Mouse (Mus musculus) erythroblast, adult 5-6 weeks (primary cell): ENCODE measurements around the gene B3gnt4. TPM values are rescaled to one million over a fixed set of nuclear protein-coding genes. Genes with fewer than 3 reads are reported as not detected.
"Not testable (repeated sequence)": the region's sequence is repeated elsewhere in the genome, so short reads cannot be mapped to it uniquely, and the experiment has no call there.

Source experiments
- ATAC-seq: replicated peaks from 2 replicates; pipeline ENCODE4 v1.8.0; 2016; ENCODE audit warnings: moderate number of reproducible peaks, mild to moderate bottlenecking, moderate TSS enrichment, inconsistent platforms; ENCODE audit not compliant: poor library complexity, low FRiP score, severe bottlenecking
- total RNA-seq, 2 experiments: library from RNA; stranded (forward) in 1 of 2; stranded (reverse) in 1 of 2; fragments of 150-400 nt in 1 of 2; fragments of 200-764, 138-1000 nt in 1 of 2; gene quantifications; 2 replicates each; pipeline versions ENCODE4 v1.2.3 to v1.2.4; 2015 to 2017; ENCODE audit warnings: low replicate concordance in 2 of 2

The B3gnt4 gene
- total RNA-seq (2015; ENCODE audit: low replicate concordance) (not detected in 2 replicates), total RNA-seq (2017; ENCODE audit: low replicate concordance) (not detected in 2 replicates)

- no peak for ATAC-seq
Measured at GRCm38 (mm10) chr5:123510160-123510559, at the start of gene B3gnt4. TSS of gene B3gnt4 (plus strand) at chr5:123510460.

GRCm38 (mm10) chr5:123461420-123461819 is 48.8 kb upstream of the B3gnt4 start:
- ATAC-seq, result no peak

DNA sequence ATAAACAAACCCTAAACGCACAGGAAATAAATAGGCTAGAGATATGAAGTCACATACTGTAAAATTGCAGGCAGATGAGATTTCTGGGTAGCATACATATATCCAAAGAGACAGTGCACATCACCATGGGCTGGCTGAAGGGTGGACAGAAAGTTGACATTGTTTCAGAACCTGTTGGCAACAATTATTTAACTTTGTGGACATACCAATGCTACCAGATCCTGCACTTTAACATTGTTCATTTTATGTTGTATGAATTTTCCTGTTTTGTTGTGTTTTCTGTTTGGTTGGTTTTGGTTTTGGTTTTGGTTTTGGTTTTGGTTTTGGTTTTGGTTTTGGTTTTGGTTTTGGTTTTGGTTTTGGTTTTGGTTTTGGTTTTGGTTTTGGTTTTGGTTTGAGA is 45.6 kb upstream of the B3gnt4 start:
- no peak for ATAC-seq

DNA sequence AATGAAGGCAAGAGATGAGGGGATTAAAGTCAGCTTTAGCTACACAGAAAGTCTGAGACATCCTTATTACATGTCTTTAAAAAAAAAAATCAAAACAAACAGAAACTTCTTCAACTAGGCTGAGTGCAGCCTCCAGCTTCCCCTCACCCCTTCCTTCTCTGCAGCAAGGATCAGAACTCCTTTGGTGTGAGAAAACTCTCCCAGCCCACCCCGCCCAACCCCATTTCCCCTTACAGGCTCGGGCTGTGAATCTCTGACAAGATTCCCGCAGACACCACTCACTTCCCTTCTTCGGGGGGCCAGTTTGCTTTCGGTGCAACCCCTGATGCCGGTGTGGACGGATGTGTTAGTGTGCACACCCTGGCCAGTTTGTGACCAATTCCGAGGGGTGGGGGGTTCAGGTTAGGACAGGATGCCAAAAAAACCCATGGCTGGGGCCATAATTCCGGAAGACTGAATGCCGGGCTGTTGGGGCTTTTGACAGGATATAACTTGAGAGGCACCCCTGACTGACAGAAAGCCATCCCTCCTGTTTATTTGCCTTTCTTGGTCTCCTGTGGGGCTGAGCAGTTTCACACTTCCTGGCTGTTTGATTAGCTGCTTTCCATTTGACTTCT is 39.4 kb upstream of the B3gnt4 start:
- no peak for ATAC-seq

DNA sequence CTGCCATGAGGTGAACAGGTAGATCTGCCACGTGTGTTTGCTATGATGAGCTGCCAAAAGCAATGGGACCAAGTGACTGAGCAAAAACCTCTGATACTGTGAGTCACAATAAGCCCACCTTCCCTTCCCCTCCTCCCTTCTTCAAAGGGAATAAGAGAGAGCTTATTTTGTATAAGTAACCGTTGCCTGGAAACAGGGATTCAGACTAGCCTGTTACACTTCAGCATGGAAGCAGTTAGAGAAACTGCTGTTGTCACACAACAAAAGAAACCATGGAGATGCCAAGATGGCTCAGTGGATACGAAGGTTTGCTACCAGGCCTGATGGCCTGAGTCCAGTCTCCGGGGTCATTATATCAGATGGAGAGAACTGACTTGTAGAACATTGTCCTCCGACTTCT is 36.4 kb upstream of the B3gnt4 start:
- no peak for ATAC-seq

DNA sequence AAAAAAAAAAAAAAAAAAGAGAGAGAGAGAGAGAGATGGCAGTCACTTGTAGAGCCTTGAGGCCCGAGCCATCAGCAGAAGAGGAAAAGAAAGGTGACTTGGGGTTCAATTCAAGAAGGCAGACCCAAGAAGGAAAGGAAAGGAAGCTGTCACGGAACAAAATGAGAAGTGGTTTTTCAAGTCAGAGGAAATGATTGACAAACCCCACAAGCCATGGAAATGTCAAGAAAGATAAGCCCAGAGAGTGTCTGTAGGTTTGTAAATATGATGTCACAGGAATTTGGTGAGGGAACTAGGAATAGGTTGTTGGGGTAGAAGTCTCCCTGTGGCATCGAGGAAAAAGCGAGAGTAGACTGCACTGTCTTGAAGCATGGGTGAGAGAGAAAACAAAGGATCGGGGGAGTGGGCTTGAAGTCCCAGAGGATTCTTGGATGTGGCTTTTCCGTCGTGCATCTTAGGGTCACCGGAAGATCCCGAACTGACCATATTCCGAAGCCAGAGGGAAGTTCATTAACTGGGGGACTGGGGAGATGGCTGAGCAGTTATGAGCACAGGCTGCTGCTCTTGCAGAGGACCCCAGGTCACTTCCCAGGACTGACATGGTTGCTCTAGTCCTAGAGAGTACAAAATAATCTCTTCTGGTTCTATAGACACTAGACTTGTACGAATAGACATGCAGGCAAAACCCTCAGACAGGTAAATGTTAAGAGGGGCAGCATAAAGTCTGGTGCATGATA is 22.4 kb upstream of the B3gnt4 start:
- ATAC-seq, result no peak

- no peak for ATAC-seq
Measured at GRCm38 (mm10) chr5:123489112-123489785, 21.0 kb upstream of the B3gnt4 start, which contains the start of the genes Lrrc43 and Il31. TSS of gene Lrrc43 (plus strand) at chr5:123489305. TSS of gene Il31 (minus strand) at chr5:123489489.

DNA sequence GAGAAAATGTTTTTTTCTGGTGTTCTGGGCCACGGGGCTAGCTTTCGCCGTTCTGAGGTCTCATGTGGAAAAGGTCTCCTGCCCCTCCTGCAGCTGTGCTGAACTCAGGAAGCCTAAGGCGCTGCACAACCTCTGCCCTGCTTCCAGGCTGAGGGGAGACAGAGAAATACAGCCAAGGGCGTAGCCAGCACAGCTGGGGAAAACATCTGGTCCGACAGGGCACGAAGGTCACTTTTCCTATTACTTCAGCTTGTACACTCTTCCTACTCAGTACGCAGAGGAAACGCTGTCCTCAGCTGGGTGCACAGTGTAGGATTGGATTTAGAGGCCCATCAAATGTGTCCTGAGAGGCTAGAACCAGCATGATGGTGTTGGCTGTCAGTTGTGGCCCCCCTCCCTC is 20.3 kb upstream of the B3gnt4 start:
- no peak for ATAC-seq

- ATAC-seq, result no peak
Measured at GRCm38 (mm10) chr5:123499717-123500116, 10.5 kb upstream of the B3gnt4 start.

GRCm38 (mm10) chr5:123501973-123502372 is 8.3 kb upstream of the B3gnt4 start:
- ATAC-seq, result no peak

- peak; percentile 74 for ATAC-seq
Measured at GRCm38 (mm10) chr5:123507936-123508723, 2.1 kb upstream of the B3gnt4 start.

DNA sequence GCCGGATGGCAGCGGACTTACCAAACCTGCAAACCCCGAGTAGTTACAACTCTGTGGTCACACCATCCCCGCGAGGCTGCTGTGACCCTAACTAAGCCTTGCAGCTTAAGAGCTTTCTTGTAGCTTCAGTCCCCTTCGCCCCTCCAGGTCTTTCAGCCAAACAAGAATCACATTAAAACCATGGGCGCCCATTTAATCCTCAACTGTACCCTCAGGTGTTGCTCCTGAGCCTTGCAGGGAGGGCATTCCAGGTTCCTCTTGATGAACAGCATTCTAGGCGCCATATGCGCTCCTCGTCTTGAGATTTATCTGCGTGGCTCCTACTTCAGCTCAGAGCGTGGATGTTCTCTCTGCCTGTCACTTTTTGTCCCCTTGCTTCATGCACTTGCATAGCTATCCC is 1.3 kb upstream of the B3gnt4 start:
- ATAC-seq, result no peak

DNA sequence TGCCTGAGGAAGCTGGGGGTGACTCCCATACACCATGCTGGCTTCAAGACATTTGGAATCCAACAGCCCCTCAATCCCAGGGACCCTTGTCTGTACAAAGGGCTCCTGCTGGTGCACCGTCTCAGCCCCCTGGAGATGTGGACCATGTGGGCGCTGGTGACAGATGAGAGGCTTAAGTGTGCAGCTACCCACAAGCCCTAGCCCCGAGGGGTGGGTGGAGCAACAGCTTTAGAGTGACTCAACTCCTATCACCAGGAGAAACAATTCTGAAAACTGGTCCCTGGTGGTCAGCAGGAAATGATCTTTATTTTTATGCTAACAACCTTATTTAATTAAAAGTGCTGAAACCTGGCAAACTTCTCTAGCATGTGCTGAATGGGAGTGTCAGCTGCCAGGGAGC is 1.2 kb downstream of the B3gnt4 start:
- not testable (repeated sequence) for ATAC-seq

DNA sequence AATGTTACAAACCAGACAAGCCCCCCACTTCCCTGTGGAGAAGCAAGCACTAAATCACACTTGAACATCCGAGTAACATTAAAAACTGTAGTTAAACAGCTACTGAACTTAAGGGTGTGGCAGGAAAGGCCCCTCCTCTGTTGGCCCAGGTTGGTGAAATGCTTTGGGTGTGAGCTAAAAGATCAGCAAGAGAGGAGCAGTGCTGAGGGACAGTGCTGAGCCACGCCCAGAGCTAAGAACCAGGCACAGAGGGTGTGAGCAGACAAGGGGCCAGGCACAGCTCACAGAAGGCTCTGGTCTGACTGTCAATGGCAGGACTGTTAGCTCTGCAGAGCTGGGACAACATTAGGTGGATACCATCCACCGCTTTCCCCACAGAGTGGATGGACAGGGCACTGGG is 1.8 kb downstream of the B3gnt4 start:
- peak; percentile 47 for ATAC-seq

DNA sequence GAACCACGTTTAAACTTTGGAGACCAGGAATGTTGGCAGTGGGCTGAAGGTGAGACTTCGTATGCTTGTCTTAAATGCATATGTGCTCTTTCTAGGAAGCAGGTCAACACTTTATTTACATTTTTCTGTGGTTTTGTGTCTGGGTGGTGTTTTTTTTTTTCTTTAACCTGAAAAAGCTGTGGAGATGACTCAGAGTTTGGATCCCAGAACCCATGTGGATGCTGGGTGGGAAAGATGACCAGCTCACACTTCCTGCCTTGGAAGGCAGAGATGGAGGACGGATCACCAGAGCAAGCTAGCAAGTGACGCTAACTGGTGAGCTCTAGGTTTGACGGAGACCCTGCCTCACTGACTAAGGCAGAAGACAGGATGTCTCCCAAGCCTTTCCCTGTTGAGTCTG is 4.6 kb downstream of the B3gnt4 start:
- no peak for ATAC-seq

GRCm38 (mm10) chr5:123520666-123521065 is 10.4 kb downstream of the B3gnt4 start:
- ATAC-seq, result no peak

DNA sequence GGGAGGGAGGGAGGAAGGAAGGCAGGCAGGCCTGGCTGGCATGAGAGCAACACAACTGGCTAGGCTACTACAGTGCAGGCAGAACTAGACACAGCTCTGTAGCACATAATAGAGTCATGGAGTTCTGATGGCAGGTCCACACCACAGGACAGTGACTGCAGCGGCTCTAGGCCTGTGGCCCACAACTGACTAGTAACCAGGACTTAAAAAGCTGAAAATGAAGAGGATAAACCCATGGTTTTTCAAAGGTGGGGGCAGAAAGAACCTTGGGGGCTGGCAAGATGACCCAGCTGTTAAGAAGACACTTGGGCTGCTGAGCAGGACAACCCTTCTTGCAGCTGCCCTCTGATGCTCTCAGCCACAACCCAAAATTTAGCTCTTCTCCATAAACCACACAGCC is 11.4 kb downstream of the B3gnt4 start:
- no peak for ATAC-seq

DNA sequence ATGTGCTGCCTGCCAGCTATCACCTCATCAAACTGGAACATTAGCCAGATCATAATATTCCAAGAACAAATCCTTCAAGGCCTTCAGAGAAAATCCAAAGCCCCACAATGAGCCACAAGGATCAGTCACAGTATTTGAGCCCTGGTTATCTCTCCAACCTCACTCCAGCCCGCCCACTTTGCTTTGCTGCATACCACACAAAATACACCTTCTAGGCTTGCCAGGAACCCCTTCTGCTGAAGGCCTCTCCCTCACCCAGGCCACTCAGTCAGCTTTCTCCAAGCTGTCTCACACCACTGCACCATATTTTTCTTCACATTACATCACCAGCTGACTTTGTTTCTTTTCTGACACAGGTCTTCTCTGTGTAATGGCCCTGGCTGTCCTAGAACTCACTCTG is 11.9 kb downstream of the B3gnt4 start:
- no peak for ATAC-seq

DNA sequence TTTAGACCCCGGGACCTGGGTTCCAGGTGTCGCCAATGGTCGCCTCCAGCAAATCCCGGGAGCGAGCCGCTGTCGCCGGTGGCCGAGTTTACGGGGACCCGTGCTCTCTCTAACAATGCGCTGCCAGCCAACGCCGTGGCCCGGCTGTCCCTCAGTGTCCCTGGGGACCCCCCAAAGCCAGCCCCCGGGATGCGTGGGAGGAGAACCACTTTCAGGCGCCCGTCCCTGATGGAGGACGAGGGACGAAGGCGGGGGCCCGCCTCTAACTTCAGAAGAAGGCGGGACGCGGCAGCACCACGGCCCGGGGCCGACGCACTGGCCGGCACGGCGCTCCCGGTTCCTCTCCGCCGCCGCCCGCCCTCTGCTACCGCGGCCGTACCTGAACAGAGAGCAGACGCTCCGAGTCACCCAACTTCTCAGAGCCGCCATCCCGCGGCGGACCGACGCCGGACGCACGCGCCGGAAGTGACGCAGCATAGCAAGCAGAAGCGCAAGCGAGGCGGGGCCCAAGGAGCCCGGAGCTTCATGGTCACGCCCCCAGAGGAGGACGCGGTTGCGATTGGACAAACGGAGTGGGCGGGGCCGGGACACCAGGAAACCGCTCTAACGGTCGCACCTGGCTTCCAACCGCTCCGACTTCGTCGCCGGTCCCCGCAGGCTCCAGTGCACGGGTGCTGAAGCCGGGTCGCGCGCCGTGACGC is 13.6 kb downstream of the B3gnt4 start, which contains the start of gene Diablo:
Diablo (minus strand) TSS at position 485 of the 701 bp plus-strand sequence.
- ATAC-seq, result peak; percentile 98
